Mouse (Mus musculus) gastrocnemius, postnatal 10 days (tissue): ENCODE results near the gene Akt1s1. TPM values are rescaled to one million over a fixed set of nuclear protein-coding genes. Genes with fewer than 3 reads are reported as not detected.

Source experiments
- DNase-seq: peaks from one replicate; pipeline ENCODE4 v3.0.0; 2021; ENCODE audit warnings: mixed read lengths
- total RNA-seq, 2 experiments: library from RNA; stranded (reverse); gene quantifications; 2 replicates each; pipeline ENCODE4 v1.2.3; 2021

Akt1s1 gene
- total RNA-seq, 2 experiments from 2014 or later, result 84.2 to 86.4 TPM

GRCm38 (mm10) chr7:44824872-44825271, 23.9 kb upstream of the Akt1s1 start:
- DNase-seq, result peak; percentile 82

GRCm38 (mm10) chr7:44826771-44827170, 22.0 kb upstream of the Akt1s1 start:
- no peak for DNase-seq

- DNase-seq, result no peak
Measured at GRCm38 (mm10) chr7:44828706-44829105, 20.1 kb upstream of the Akt1s1 start.

- no peak for DNase-seq
Measured at GRCm38 (mm10) chr7:44832763-44833162, 16.0 kb upstream of the Akt1s1 start.

- DNase-seq, result no peak
Measured at GRCm38 (mm10) chr7:44835373-44836015, 13.3 kb upstream of the Akt1s1 start.

- DNase-seq, result no peak
Measured at GRCm38 (mm10) chr7:44836016-44836404, 12.8 kb upstream of the Akt1s1 start.

- peak; percentile 48 for DNase-seq
Measured at GRCm38 (mm10) chr7:44836423-44837053, 12.3 kb upstream of the Akt1s1 start.

- DNase-seq, result no peak
Measured at GRCm38 (mm10) chr7:44838073-44838472, 10.7 kb upstream of the Akt1s1 start.

GRCm38 (mm10) chr7:44839171-44839490, 9.7 kb upstream of the Akt1s1 start:
- DNase-seq, result no peak

GRCm38 (mm10) chr7:44839491-44840191, 9.2 kb upstream of the Akt1s1 start:
- DNase-seq, result peak; percentile 52

GRCm38 (mm10) chr7:44840426-44840825, 8.4 kb upstream of the Akt1s1 start:
- DNase-seq, result no peak

GRCm38 (mm10) chr7:44841825-44842463, 6.8 kb upstream of the Akt1s1 start:
- DNase-seq, result no peak

- DNase-seq, result no peak
Measured at GRCm38 (mm10) chr7:44845006-44845405, 3.8 kb upstream of the Akt1s1 start.

GRCm38 (mm10) chr7:44846804-44847203, 2.0 kb upstream of the Akt1s1 start:
- no peak for DNase-seq

GRCm38 (mm10) chr7:44847772-44848171, 1.0 kb upstream of the Akt1s1 start:
- no peak for DNase-seq

- peak; percentile 86 for DNase-seq
Measured at GRCm38 (mm10) chr7:44849416-44850111, 773 bp downstream of the Akt1s1 start.

- DNase-seq, result peak; percentile 78
Measured at GRCm38 (mm10) chr7:44850146-44850545, 1.4 kb downstream of the Akt1s1 start.

- DNase-seq, result no peak
Measured at GRCm38 (mm10) chr7:44850789-44851624, 2.2 kb downstream of the Akt1s1 start.

GRCm38 (mm10) chr7:44851625-44852234, 2.9 kb downstream of the Akt1s1 start:
- DNase-seq, result no peak

- DNase-seq, result no peak
Measured at GRCm38 (mm10) chr7:44852259-44853027, 3.7 kb downstream of the Akt1s1 start.
